Mouse (Mus musculus) spleen, adult 2 months (tissue): ENCODE measurements around the gene Ar. TPM values are rescaled to one million over a fixed set of nuclear protein-coding genes. Genes with fewer than 3 reads are reported as not detected.

ENCODE experiments used
- DNase-seq, 2 experiments: peaks; one replicate each; pipeline versions ENCODE4 v3.0.0 to v3.0.0-alpha.2; 2012 to 2021; ENCODE audit warnings: low spot score in 2 of 2, low read depth in 1 of 2
- H3K27ac ChIP-seq: fragments of 200-500 bp; 2 replicates; pipeline ENCODE4 v1.5.1; 2012; ENCODE audit warnings: low read length, inconsistent platforms; ENCODE audit not compliant: insufficient read depth
- H3K27me3 ChIP-seq: fragments of 200-500 bp; 2 replicates; pipeline ENCODE4 v1.6.1; 2012; ENCODE audit warnings: mild to moderate bottlenecking, moderate library complexity, low read length, inconsistent platforms; ENCODE audit not compliant: control insufficient read depth, insufficient read depth
- H3K36me3 ChIP-seq: fragments of 200-500 bp; 2 replicates; pipeline ENCODE4 v1.6.1; 2012; ENCODE audit warnings: mild to moderate bottlenecking, low read length, inconsistent platforms; ENCODE audit not compliant: control insufficient read depth, insufficient read depth
- H3K4me1 ChIP-seq: fragments of 200-500 bp; 2 replicates; pipeline ENCODE4 v1.6.1; 2011; ENCODE audit warnings: inconsistent platforms; ENCODE audit not compliant: control insufficient read depth, insufficient read depth, insufficient read length
- H3K4me3 ChIP-seq: fragments of 200-500 bp; 2 replicates; pipeline ENCODE4 v1.5.1; 2011; ENCODE audit warnings: mild to moderate bottlenecking, inconsistent platforms; ENCODE audit not compliant: insufficient read depth, insufficient read length; ENCODE audit errors: extremely low read depth
- CTCF ChIP-seq: fragments of 200-500 bp; IDR thresholded peaks from 2 replicates; pipeline ENCODE4 v1.5.1; 2011; ENCODE audit warnings: mild to moderate bottlenecking, inconsistent platforms; ENCODE audit not compliant: insufficient read depth, insufficient read length, insufficient replicate concordance; ENCODE audit errors: extremely low read depth
- POLR2A ChIP-seq: fragments of 200-500 bp; IDR thresholded peaks from 2 replicates; pipeline ENCODE4 v1.6.1; 2011; ENCODE audit warnings: low read depth, low read length, inconsistent platforms
- WGBS: fragments of 180-500 bp; shearing (Covaris S2); methylation state at CpG from one replicate; pipeline ENCODE4 v1.1.7; 2018; 5-methylcytosine and 5-hydroxymethylcytosine counted together
- polyA plus RNA-seq: library from polyadenylated mRNA; depleted of rRNA; stranded (reverse); fragments of >200 nt; gene quantifications from 2 replicates; pipeline ENCODE4 v1.2.3, GENCODE M21; 2012

The Ar gene
- polyA plus RNA-seq, 1 experiment, result 0.16 TPM

DNA sequence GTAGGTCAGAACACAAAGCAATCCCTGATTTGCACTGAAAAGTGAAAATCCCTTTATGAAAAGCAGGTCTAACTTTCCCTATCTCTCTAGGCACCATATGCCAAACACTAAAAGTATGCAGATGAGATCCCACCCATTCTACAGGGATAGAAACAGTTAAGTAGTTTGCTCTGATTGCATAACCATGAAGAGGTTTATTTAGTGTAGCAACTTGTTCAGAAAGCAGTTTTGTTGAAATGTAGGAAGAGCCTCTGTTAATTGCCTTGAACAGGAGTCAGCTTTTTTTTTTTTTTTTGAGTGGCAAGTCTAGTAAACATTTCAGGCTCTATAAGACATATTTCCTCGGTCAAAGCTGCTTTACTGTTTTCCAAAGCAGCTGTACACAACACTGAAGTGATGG is 67.5 kb downstream of the Ar start:
- DNase-seq, result no peak
- 63% methylated on average over 1 of the region's 1 CpGs for WGBS
- Histone ChIP-seq H3K4me1 (no peaks in the 10 kb centered on the region), H3K27ac (no peak overlapping the region), H3K36me3 (no peaks in the 10 kb centered on the region), H3K4me3 (no peak overlapping the region), H3K27me3 (no peaks in the 10 kb centered on the region)
- TF ChIP-seq CTCF, result no peak
- no peak for TF ChIP-seq POLR2A

DNA sequence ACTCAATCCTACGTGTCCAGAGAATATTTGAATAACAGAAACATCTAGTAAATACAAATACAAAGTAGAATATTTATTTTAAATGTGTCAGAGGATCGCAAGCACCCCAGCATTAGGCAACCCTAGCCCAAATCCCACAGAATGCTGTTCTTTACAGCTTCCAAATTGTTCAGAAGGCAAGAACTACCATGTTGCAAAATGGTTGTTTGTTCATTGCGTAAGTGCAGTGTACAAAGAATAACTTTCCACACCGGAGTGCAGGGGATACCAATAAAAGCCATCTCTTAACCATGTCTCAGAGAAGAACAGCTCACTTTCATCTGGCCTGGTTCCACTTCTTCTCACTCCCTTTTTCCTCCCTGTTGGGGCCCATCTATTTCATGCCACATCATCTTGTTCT is 90.4 kb downstream of the Ar start:
- TF ChIP-seq CTCF (no peak), POLR2A (no peak)
- no peaks in the 10 kb centered on the region for H3K4me1 ChIP-seq
- no peak overlapping the region for H3K4me3 ChIP-seq
- no peaks in the 10 kb centered on the region for H3K27me3 ChIP-seq
- 86% methylated on average over 4 of the region's 4 CpGs for WGBS
- H3K36me3 ChIP-seq, result no peaks in the 10 kb centered on the region
- DNase-seq, result no peak
- no peak overlapping the region for H3K27ac ChIP-seq

DNA sequence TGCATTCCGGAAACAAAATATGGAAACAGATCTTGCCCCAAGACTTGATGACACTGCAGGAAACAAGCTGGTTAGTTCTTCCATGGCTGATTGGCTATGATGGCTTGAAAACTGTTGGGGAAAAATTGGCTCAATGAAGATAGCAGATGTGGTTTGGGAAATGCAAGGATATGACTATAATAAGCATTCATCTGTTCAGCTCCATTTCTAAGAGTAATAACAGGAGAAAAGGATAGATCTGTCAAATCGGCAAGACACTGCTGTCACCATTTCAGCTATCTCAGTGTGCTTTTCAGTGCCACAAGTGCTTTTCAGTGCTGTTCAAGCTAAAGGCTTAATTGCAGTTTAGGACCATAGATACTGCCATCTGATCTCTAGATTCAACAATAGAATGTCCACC is 96.5 kb downstream of the Ar start:
- Histone ChIP-seq H3K4me1 (no peaks in the 10 kb centered on the region), H3K4me3 (no peak overlapping the region), H3K36me3 (no peaks in the 10 kb centered on the region), H3K27ac (no peak overlapping the region), H3K27me3 (no peaks in the 10 kb centered on the region)
- 76% methylated on average over 2 of the region's 2 CpGs for WGBS
- DNase-seq, result no peak
- TF ChIP-seq POLR2A (no peak), CTCF (no peak)

DNA sequence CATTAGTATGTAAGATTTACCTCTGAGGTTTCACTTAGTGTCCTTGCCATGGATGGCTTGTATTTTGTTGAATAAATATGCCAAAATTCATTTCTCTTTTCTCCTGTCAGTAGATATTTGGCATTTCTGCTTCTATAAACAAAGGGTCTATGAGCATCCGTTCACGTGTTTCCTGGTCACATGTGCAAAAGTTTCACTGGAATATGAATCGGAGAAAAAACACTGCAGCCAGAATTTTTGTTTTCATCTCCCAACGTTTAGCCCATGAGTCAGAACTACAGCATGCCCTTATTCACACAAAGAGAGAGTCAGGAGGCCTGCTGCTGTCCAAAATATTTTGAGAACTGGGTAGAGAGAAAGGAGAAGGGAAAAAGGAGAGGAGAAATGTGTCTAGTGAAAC is 99.8 kb downstream of the Ar start:
- no peak for DNase-seq
- H3K27me3 ChIP-seq, result no peaks in the 10 kb centered on the region
- H3K4me3 ChIP-seq, result no peak overlapping the region
- TF ChIP-seq CTCF, result no peak
- no peaks in the 10 kb centered on the region for H3K4me1 ChIP-seq
- no peaks in the 10 kb centered on the region for H3K36me3 ChIP-seq
- no peak overlapping the region for H3K27ac ChIP-seq
- WGBS, result 82% methylated on average over 4 of the region's 4 CpGs

DNA sequence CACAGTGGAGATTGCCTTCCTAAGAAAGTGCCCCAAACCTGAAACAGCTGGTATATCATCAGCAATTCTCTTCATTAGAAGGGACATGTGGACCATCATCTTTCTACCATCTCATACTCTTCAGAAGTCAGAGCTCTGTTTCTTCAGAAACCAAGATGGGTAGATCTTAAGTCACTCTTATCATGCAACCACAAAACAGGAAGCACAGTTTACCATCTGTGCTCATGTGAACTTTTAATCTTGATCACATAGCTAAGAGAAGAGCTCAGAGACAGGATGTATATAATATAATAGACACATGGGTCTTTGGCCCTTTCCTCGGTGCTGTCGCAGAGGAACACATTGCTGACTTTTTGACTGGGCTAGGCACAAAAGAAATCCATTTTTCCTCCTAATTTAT is 111.1 kb downstream of the Ar start:
- TF ChIP-seq POLR2A, result no peak
- no peak for TF ChIP-seq CTCF
- WGBS, result 31% methylated on average over 2 of the region's 2 CpGs
- H3K27ac ChIP-seq, result peak overlapping the region; percentile 41; the same call in 1 of the 2 replicates
- no peaks in the 10 kb centered on the region for H3K36me3 ChIP-seq
- no peaks in the 10 kb centered on the region for H3K4me1 ChIP-seq
- H3K4me3 ChIP-seq, result peak overlapping the region; percentile 36; the same call in 1 of the 2 replicates
- DNase-seq, result peak in 1 of 2 experiments; percentile 30
- no peaks in the 10 kb centered on the region for H3K27me3 ChIP-seq

DNA sequence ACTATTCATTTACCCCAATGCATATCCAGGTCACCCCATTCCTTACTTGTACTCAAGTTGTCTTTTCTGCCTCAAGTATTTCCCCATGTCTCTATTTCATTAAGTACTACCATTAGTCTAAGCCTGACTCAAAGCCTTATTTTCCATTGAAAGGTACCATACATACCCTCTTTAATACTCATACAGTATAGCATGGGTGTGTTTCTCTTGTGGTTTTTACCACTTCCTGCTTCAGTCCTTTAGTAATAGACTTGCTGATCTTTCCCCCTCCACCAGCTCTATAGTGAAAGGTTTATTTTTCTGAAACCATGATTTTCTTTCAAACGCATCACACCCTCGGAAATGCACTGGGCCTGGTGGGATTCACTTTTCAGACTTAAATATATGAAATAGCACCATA is 117.2 kb downstream of the Ar start:
- TF ChIP-seq CTCF, result no peak
- no peak for TF ChIP-seq POLR2A
- no peak overlapping the region for H3K27ac ChIP-seq
- no peak for DNase-seq
- WGBS, result 80% methylated on average over 2 of the region's 2 CpGs
- no peaks in the 10 kb centered on the region for H3K4me1 ChIP-seq
- H3K36me3 ChIP-seq, result no peaks in the 10 kb centered on the region
- no peak overlapping the region for H3K4me3 ChIP-seq
- no peaks in the 10 kb centered on the region for H3K27me3 ChIP-seq

DNA sequence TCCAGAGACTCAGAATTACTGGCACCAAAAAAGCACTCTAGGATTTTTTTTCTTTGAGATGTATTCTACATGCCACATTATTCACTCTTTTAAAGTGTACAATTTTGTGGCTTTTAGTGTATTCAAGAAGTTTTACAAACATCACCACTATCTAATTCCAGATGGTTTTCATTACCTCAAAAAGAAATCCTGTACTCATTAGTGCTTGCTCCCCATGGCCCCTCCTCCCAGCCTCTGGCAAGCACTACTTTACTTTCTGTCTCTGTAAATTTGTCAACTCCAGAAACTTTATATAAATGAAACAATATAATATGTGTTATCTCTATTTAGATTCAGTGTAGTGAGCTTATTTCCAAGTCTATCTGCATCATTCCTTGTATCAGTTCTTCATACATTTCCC is 122.8 kb downstream of the Ar start:
- Histone ChIP-seq H3K27me3 (no peaks in the 10 kb centered on the region), H3K4me3 (no peak overlapping the region), H3K4me1 (no peaks in the 10 kb centered on the region), H3K36me3 (no peaks in the 10 kb centered on the region), H3K27ac (no peak overlapping the region)
- no peak for TF ChIP-seq POLR2A
- TF ChIP-seq CTCF, result no peak
- no peak for DNase-seq

DNA sequence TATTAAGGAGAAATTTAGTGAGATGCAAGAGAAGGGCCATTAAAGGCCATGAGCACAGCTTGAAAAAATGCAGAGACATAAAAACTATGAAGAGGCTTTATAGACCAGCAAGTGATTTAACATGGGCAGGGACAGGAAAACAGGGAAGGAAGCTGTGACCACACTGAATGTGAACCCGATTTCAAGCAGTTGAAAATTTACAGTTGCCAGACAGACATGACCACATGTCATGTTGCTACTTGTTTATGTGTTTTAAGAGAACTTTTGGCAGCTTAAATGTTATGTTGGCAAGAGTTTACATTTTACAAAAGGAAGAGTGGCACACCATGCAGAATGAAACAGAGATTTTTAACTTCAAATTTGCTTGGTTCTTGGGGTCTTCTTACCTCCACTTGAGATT is 143.2 kb downstream of the Ar start:
- no peaks in the 10 kb centered on the region for H3K4me1 ChIP-seq
- WGBS, result 0% methylated on average over 1 of the region's 1 CpGs
- H3K27me3 ChIP-seq, result no peaks in the 10 kb centered on the region
- DNase-seq, result no peak
- no peak overlapping the region for H3K4me3 ChIP-seq
- H3K27ac ChIP-seq, result no peak overlapping the region
- H3K36me3 ChIP-seq, result no peaks in the 10 kb centered on the region
- TF ChIP-seq CTCF (no peak), POLR2A (no peak)
